Mouse (Mus musculus): ENCODE results near the gene Asxl2. TPM values are rescaled to one million over a fixed set of nuclear protein-coding genes. Genes with fewer than 3 reads are reported as not detected.

Asxl2 gene
- 2.6 TPM for polyA plus RNA-seq (2014; fragmentation: Illumina TruSeq; extraction: RNeasy Lipid Tissue Mini Kit (QIAGEN cat#74804); ENCODE audit: insufficient read depth, low read depth, low replicate concordance)

DNA sequence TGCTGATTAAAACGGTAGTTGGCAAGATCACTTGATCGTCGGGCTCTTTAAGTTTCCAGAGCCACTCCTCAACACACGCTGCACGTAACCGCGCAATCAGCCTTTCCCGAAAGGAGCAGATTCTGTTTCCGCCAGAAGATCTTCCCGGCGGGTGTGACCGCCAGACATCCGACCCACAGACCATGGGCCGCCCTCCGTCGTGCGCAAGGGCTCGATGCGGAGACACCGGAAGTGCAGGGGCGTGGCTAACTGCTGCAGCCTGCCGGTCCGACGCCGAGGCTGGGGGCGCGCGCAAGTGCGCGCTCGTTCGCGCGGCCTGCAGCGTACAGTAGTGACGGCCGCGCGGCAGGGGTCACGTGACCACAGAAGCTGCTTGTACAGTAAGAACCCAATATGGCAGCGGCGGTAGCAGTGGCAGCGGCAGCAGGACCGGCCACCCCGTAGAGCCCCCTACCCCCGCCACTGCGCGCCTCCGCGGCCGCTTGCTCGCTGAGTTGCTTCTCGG is at the start of gene Asxl2:
Gene Asxl2 (plus strand): TSS at position 328 of the 505 bp plus-strand sequence.

Other genes starting within 250 kb of the Asxl2 start
- gene Rab10, start 116.9 kb upstream of the Asxl2 start, polyA plus RNA-seq (2014; fragmentation: Illumina TruSeq; extraction: RNeasy Lipid Tissue Mini Kit (QIAGEN cat#74804); ENCODE audit: insufficient read depth, low read depth, low replicate concordance) = 37.4 TPM
- 6.2 TPM for gene Kif3c, start 61.7 kb upstream of the Asxl2 start, polyA plus RNA-seq (2014; fragmentation: Illumina TruSeq; extraction: RNeasy Lipid Tissue Mini Kit (QIAGEN cat#74804); ENCODE audit: insufficient read depth, low read depth, low replicate concordance)
- 15.8 TPM for gene Dtnb, start 145.5 kb downstream of the Asxl2 start, polyA plus RNA-seq (2014; fragmentation: Illumina TruSeq; extraction: RNeasy Lipid Tissue Mini Kit (QIAGEN cat#74804); ENCODE audit: insufficient read depth, low read depth, low replicate concordance)

Measured in lung, adult 10 weeks (tissue).